Mouse (Mus musculus) ES-E14 (cell line): Measurements from ENCODE around the gene Dnttip1. TPM values are rescaled to one million over a fixed set of nuclear protein-coding genes. Genes with fewer than 3 reads are reported as not detected.

Experiments used
- DNase-seq: peaks from one replicate; pipeline ENCODE4 v3.0.0-alpha.2; 2013; ENCODE audit warnings: low read depth, low spot score
- H3K27ac ChIP-seq: 2 replicates; pipeline ENCODE4 v1.5.1; 2012; ENCODE audit warnings: low read depth, mild to moderate bottlenecking, low read length, moderate library complexity, mixed read lengths; ENCODE audit not compliant: poor library complexity, insufficient read depth, severe bottlenecking
- H3K36me3 ChIP-seq: 2 replicates; pipeline ENCODE4 v1.6.1; 2012; ENCODE audit warnings: mild to moderate bottlenecking, low read length, moderate library complexity, mixed read lengths; ENCODE audit not compliant: control insufficient read depth, poor library complexity, insufficient read depth, severe bottlenecking
- H3K4me1 ChIP-seq, 2 experiments: fragments of 150-350 bp in 1 of 2; sonication (generic) in 1 of 2; 2 replicates each; pipeline ENCODE4 v1.6.1; 2012; ENCODE audit warnings: low read length in 2 of 2, mild to moderate bottlenecking in 1 of 2, mixed read lengths in 1 of 2; ENCODE audit not compliant: control insufficient read depth in 2 of 2, insufficient read depth in 2 of 2, poor library complexity in 1 of 2
- H3K4me3 ChIP-seq, 2 experiments: fragments of 150-350 bp in 1 of 2; sonication (generic) in 1 of 2; 2 replicates each; pipeline ENCODE4 v1.5.1; 2012; ENCODE audit warnings: low read length in 2 of 2, low read depth in 1 of 2, mild to moderate bottlenecking in 1 of 2, mixed read lengths in 1 of 2; ENCODE audit not compliant: insufficient read depth in 1 of 2, poor library complexity in 1 of 2, severe bottlenecking in 1 of 2
- H3K9ac ChIP-seq: 2 replicates; pipeline ENCODE4 v1.6.1; 2012; ENCODE audit warnings: low read depth, mild to moderate bottlenecking, low read length, mixed read lengths; ENCODE audit not compliant: poor library complexity, insufficient read depth, severe bottlenecking
- H3K9me3 ChIP-seq: fragments of 150-350 bp; sonication (generic); 2 replicates; pipeline ENCODE4 v1.6.1; 2012; ENCODE audit warnings: low read depth, mild to moderate bottlenecking, low read length; ENCODE audit not compliant: control insufficient read depth, insufficient read depth
- CHD2 ChIP-seq: IDR thresholded peaks from 2 replicates; pipeline ENCODE4 v1.6.1; 2014; ENCODE audit warnings: mild to moderate bottlenecking, low read depth, low read length, inconsistent platforms
- HCFC1 ChIP-seq: IDR thresholded peaks from 2 replicates; pipeline ENCODE4 v1.6.1; 2012; ENCODE audit warnings: low read length, inconsistent platforms, borderline replicate concordance; ENCODE audit not compliant: insufficient read depth
- MAFK ChIP-seq: IDR thresholded peaks from 2 replicates; pipeline ENCODE4 v1.6.1; 2014; ENCODE audit warnings: mild to moderate bottlenecking, low read depth, low read length, inconsistent platforms; ENCODE audit not compliant: insufficient read depth
- ZC3H11A ChIP-seq: IDR thresholded peaks from 2 replicates; pipeline ENCODE4 v1.6.1; 2012; ENCODE audit warnings: low read depth, mild to moderate bottlenecking, inconsistent platforms, low read length, borderline replicate concordance
- ZNF384 ChIP-seq: IDR thresholded peaks from 2 replicates; pipeline ENCODE4 v1.6.1; 2012; ENCODE audit warnings: low read depth, low read length, inconsistent platforms
- in situ Hi-C, 2 experiments: fragments of 600-800 bp; cut with MboI; formaldehyde crosslinking; loops; one replicate each; pipeline ENCODE4 v1.15.1; 2025; ENCODE audit warnings: low sequenced_read_pairs in 2 of 2, inconsistent platforms in 1 of 2; ENCODE audit not compliant: unreplicated experiment in 2 of 2
- total RNA-seq: library from RNA; depleted of rRNA; stranded (reverse); fragments of 300-350 nt; gene quantifications from 2 replicates; pipeline ENCODE4 v1.2.3, GENCODE M21; 2012

Gene Dnttip1
- total RNA-seq, 1 experiment, result 13.3 TPM

GRCm38 (mm10) chr2:164748991-164749390 is 3.2 kb downstream of the Dnttip1 start:
- Histone ChIP-seq H3K9ac (no peak overlapping the region), H3K27ac (no peak overlapping the region), H3K4me3 (no peak overlapping the region), H3K4me1 (peaks cover 0 to 4% of the 10 kb centered on the region in 2 experiments; a peak in 2 of 4 replicates), H3K36me3 (peaks cover 27% of the 10 kb centered on the region), H3K9me3 (no peaks in the 10 kb centered on the region)
- no peak for TF ChIP-seq MAFK
- TF ChIP-seq HCFC1, result no peak
- no peak for TF ChIP-seq ZNF384
- TF ChIP-seq CHD2, result no peak
- TF ChIP-seq ZC3H11A, result no peak
- no peak for DNase-seq
- in situ Hi-C loops, result no loop called here

- Histone ChIP-seq H3K9ac (no peak overlapping the region), H3K4me1 (peaks cover 0 to 2% of the 10 kb centered on the region in 2 experiments; a peak in 1 of 4 replicates), H3K9me3 (no peaks in the 10 kb centered on the region), H3K36me3 (peaks cover 46% of the 10 kb centered on the region), H3K4me3 (no peak overlapping the region), H3K27ac (no peak overlapping the region)
- no peak for TF ChIP-seq CHD2
- TF ChIP-seq HCFC1, result no peak
- TF ChIP-seq ZNF384, result no peak
- no peak for TF ChIP-seq ZC3H11A
- no peak for TF ChIP-seq MAFK
- DNase-seq, result no peak
- in situ Hi-C loops, result no loop called here
These were observed 6.7 kb downstream of the Dnttip1 start for GRCm38 (mm10) chr2:164752454-164752853.

GRCm38 (mm10) chr2:164754105-164754504 is 8.3 kb downstream of the Dnttip1 start:
- H3K4me1 ChIP-seq, result no peaks in the 10 kb centered on the region
- TF ChIP-seq HCFC1, result no peak
- TF ChIP-seq MAFK, result no peak
- no peak overlapping the region for H3K9ac ChIP-seq
- no peak overlapping the region for H3K27ac ChIP-seq
- H3K9me3 ChIP-seq, result no peaks in the 10 kb centered on the region
- DNase-seq, result no peak
- in situ Hi-C loops, result no loop called here
- peaks cover 50% of the 10 kb centered on the region for H3K36me3 ChIP-seq
- H3K4me3 ChIP-seq, result no peak overlapping the region

GRCm38 (mm10) chr2:164754800-164755199 is 9.0 kb downstream of the Dnttip1 start:
- DNase-seq, result no peak
- H3K9ac ChIP-seq, result no peak overlapping the region
- H3K4me3 ChIP-seq, result no peak overlapping the region
- no peaks in the 10 kb centered on the region for H3K4me1 ChIP-seq
- no peaks in the 10 kb centered on the region for H3K9me3 ChIP-seq
- peaks cover 54% of the 10 kb centered on the region for H3K36me3 ChIP-seq
- no peak overlapping the region for H3K27ac ChIP-seq
- TF ChIP-seq HCFC1 (no peak), MAFK (no peak), ZC3H11A (no peak), CHD2 (no peak), ZNF384 (no peak)
- in situ Hi-C loops, result no loop called here

- Histone ChIP-seq H3K9me3 (no peaks in the 10 kb centered on the region), H3K9ac (no peak overlapping the region), H3K36me3 (peaks cover 66% of the 10 kb centered on the region), H3K4me3 (no peak overlapping the region), H3K4me1 (peaks cover 2 to 3% of the 10 kb centered on the region in 2 experiments; a peak in 1 of 4 replicates), H3K27ac (no peak overlapping the region)
- DNase-seq, result no peak
- in situ Hi-C loops, result no loop called here
- no peak for TF ChIP-seq MAFK
- TF ChIP-seq HCFC1, result no peak
- TF ChIP-seq ZC3H11A, result no peak
- no peak for TF ChIP-seq CHD2
- TF ChIP-seq ZNF384, result no peak
These were observed 12.1 kb downstream of the Dnttip1 start for GRCm38 (mm10) chr2:164757841-164758240.
